ENCODE assay signal across 40 mouse cellular contexts in the genomic region with DNA sequence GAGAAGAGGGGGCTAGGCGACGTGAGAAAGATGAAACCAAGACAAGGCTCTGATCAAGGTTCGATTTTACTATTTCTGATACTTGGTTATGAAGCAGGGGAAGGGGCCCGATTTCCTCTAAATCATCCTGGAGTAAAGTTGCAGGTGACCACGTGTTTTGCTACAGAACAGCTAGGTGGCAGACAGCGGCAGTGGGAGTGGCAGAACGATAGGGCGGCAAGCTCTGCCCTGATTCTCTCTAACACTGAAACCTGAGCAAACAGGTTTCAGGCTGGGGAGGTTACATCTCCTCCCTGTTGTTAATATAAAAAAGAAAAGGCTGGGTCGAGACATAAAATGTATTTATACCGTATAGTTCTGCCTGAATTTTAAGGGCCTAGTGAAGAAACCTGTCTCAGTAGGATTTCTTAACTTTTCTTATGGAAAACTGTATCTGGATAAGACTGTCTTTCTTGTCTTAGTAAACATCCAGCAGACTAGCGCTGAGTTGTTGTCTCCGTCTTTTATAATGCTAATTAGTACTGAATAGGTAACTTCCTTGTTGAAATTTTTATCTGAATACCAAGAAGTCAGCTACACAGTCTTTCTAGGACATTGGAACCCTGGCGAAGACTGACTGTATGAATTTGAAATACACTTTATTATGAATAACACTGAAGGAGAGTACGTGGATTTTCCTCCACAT. TPM values are rescaled to one million over a fixed set of nuclear protein-coding genes. Genes with fewer than 3 reads are reported as not detected.
"Had no signal": no experiment of that assay in that cellular context is flagged by ENCODE, and none has a peak within 500 bp of the region (broad histone marks: within the 10 kb centered on the region; RNA-seq: fewer than 3 reads in every experiment).

No protein-coding gene starts in this region.

- H3K9ac ChIP-seq: heart, embryonic 13.5 days; heart, embryonic 15.5 days; hindbrain, embryonic 13.5 days; hindbrain, embryonic 15.5 days; kidney, embryonic 15.5 days; limb, embryonic 12.5 days; liver, embryonic 13.5 days; liver, embryonic 15.5 days had no signal

- H3K4me3 ChIP-seq: gastrocnemius, adult 2 months; heart, adult 2 months; heart, embryonic 13.5 days; heart, embryonic 15.5 days; hindbrain, embryonic 13.5 days; hindbrain, embryonic 15.5 days; kidney, embryonic 15.5 days; left cerebral cortex, adult 2 months; limb, embryonic 10.5 days; limb, embryonic 12.5 days; liver, embryonic 13.5 days; liver, embryonic 15.5 days had no signal

- H3K36me3 ChIP-seq: heart, embryonic 13.5 days; heart, embryonic 15.5 days; hindbrain, embryonic 13.5 days; hindbrain, embryonic 15.5 days; kidney, embryonic 15.5 days; limb, embryonic 10.5 days; limb, embryonic 12.5 days; liver, embryonic 13.5 days; liver, embryonic 15.5 days had no signal

- H3K27ac ChIP-seq: gastrocnemius, adult 2 months; heart, adult 2 months; heart, embryonic 13.5 days; heart, embryonic 15.5 days; hindbrain, embryonic 13.5 days; hindbrain, embryonic 15.5 days; hindbrain, postnatal 0 days; kidney, embryonic 15.5 days; kidney, postnatal 0 days; left cerebral cortex, adult 2 months; limb, embryonic 10.5 days; limb, embryonic 12.5 days; liver, embryonic 13.5 days; liver, embryonic 15.5 days had no signal

- H3K9me3 ChIP-seq: heart, embryonic 13.5 days; heart, embryonic 15.5 days; hindbrain, embryonic 13.5 days; hindbrain, embryonic 15.5 days; kidney, embryonic 15.5 days; limb, embryonic 10.5 days; liver, embryonic 13.5 days; liver, embryonic 15.5 days had no signal

- DNase-seq: gastrocnemius, adult 2 months; gastrocnemius, postnatal 14 days; gastrocnemius, postnatal 36 days; heart, adult 11 months; heart, adult 2 months; heart, postnatal 14 days; heart, postnatal 36 days; kidney, adult 11 months; kidney, adult 2 months; kidney, adult 9 months; kidney, postnatal 14 days; kidney, postnatal 36 days; liver; liver, embryonic 13.5 days had no signal

- H3K27me3 ChIP-seq: heart, embryonic 13.5 days; heart, embryonic 15.5 days; hindbrain, embryonic 13.5 days; hindbrain, embryonic 15.5 days; kidney, embryonic 15.5 days; limb, embryonic 12.5 days; liver, embryonic 13.5 days; liver, embryonic 15.5 days had no signal

- H3K4me1 ChIP-seq: heart, embryonic 13.5 days; heart, embryonic 15.5 days; hindbrain, embryonic 13.5 days; hindbrain, embryonic 15.5 days; kidney, embryonic 15.5 days; limb, embryonic 10.5 days; limb, embryonic 12.5 days; liver, embryonic 13.5 days; liver, embryonic 15.5 days had no signal

RNA-seq across cellular contexts. Expression of a gene that starts 5.6 kb away (rescaled TPM):
- total RNA-seq: gastrocnemius, adult 2 months; gastrocnemius, postnatal 14 days; gastrocnemius, postnatal 36 days; heart, adult 2 months; heart, postnatal 14 days; heart, postnatal 36 days; hematopoietic stem cell, adult 5-6 weeks; hindbrain, postnatal 0 days; layer of hippocampus, adult 18-20 months; layer of hippocampus, adult 8-10 months; layer of hippocampus, postnatal 10 days; layer of hippocampus, postnatal 25 days; left cerebral cortex, adult 2 months; left cerebral cortex, postnatal 14 days; left cerebral cortex, postnatal 36 days had no signal
- polyA plus RNA-seq: gonadal fat pad, adult 2 months; heart, adult 2 months; heart, embryonic 11.5 days; heart, embryonic 13.5 days; heart, embryonic 15.5 days; heart, postnatal 0 days; hindbrain, embryonic 11.5 days; hindbrain, embryonic 13.5 days; hindbrain, embryonic 15.5 days; hindbrain, postnatal 0 days; intestine, embryonic 14.5 days; kidney, adult 2 months; kidney, embryonic 15.5 days; kidney, postnatal 0 days; large intestine, adult 2 months; limb, embryonic 10.5 days; limb, embryonic 12.5 days; limb, embryonic 14.5 days; liver, embryonic 11.5 days; liver, embryonic 13.5 days; liver, embryonic 15.5 days had no signal

RNA-seq across cellular contexts. Expression of a gene that starts 17.6 kb away (rescaled TPM):
- total RNA-seq: gastrocnemius, adult 2 months; gastrocnemius, postnatal 14 days; gastrocnemius, postnatal 36 days; heart, adult 2 months; heart, postnatal 14 days; heart, postnatal 36 days; hematopoietic stem cell, adult 5-6 weeks; hindbrain, postnatal 0 days; layer of hippocampus, adult 18-20 months; layer of hippocampus, adult 8-10 months; layer of hippocampus, postnatal 10 days; layer of hippocampus, postnatal 25 days; left cerebral cortex, adult 2 months; left cerebral cortex, postnatal 14 days; left cerebral cortex, postnatal 36 days had no signal
- polyA plus RNA-seq: gonadal fat pad, adult 2 months; heart, adult 2 months; heart, embryonic 11.5 days; heart, embryonic 13.5 days; heart, embryonic 15.5 days; heart, postnatal 0 days; hindbrain, embryonic 11.5 days; hindbrain, embryonic 13.5 days; hindbrain, embryonic 15.5 days; hindbrain, postnatal 0 days; intestine, embryonic 14.5 days; kidney, adult 2 months; kidney, embryonic 15.5 days; kidney, postnatal 0 days; large intestine, adult 2 months; limb, embryonic 10.5 days; limb, embryonic 12.5 days; limb, embryonic 14.5 days; liver, embryonic 11.5 days; liver, embryonic 13.5 days; liver, embryonic 15.5 days had no signal

RNA-seq across cellular contexts. Expression of a gene that starts 23.7 kb away (rescaled TPM):
- total RNA-seq: gastrocnemius, adult 2 months; gastrocnemius, postnatal 14 days; gastrocnemius, postnatal 36 days; heart, adult 2 months; heart, postnatal 14 days; heart, postnatal 36 days; hematopoietic stem cell, adult 5-6 weeks; hindbrain, postnatal 0 days; layer of hippocampus, adult 18-20 months; layer of hippocampus, adult 8-10 months; layer of hippocampus, postnatal 10 days; layer of hippocampus, postnatal 25 days; left cerebral cortex, adult 2 months; left cerebral cortex, postnatal 14 days; left cerebral cortex, postnatal 36 days had no signal
- polyA plus RNA-seq: gonadal fat pad, adult 2 months; heart, adult 2 months; heart, embryonic 11.5 days; heart, embryonic 13.5 days; heart, embryonic 15.5 days; heart, postnatal 0 days; hindbrain, embryonic 11.5 days; hindbrain, embryonic 13.5 days; hindbrain, embryonic 15.5 days; hindbrain, postnatal 0 days; intestine, embryonic 14.5 days; kidney, adult 2 months; kidney, embryonic 15.5 days; kidney, postnatal 0 days; large intestine, adult 2 months; limb, embryonic 10.5 days; limb, embryonic 12.5 days; limb, embryonic 14.5 days; liver, embryonic 11.5 days; liver, embryonic 13.5 days; liver, embryonic 15.5 days had no signal

RNA-seq across cellular contexts. Expression of a gene that starts 29.5 kb away (rescaled TPM):
- total RNA-seq: gastrocnemius, adult 2 months; gastrocnemius, postnatal 14 days; gastrocnemius, postnatal 36 days; heart, adult 2 months; heart, postnatal 14 days; heart, postnatal 36 days; hematopoietic stem cell, adult 5-6 weeks; hindbrain, postnatal 0 days; layer of hippocampus, adult 18-20 months; layer of hippocampus, adult 8-10 months; layer of hippocampus, postnatal 10 days; layer of hippocampus, postnatal 25 days; left cerebral cortex, adult 2 months; left cerebral cortex, postnatal 14 days; left cerebral cortex, postnatal 36 days had no signal
- polyA plus RNA-seq: gonadal fat pad, adult 2 months; heart, adult 2 months; heart, embryonic 11.5 days; heart, embryonic 13.5 days; heart, embryonic 15.5 days; heart, postnatal 0 days; hindbrain, embryonic 11.5 days; hindbrain, embryonic 13.5 days; hindbrain, embryonic 15.5 days; hindbrain, postnatal 0 days; intestine, embryonic 14.5 days; kidney, adult 2 months; kidney, embryonic 15.5 days; kidney, postnatal 0 days; large intestine, adult 2 months; limb, embryonic 10.5 days; limb, embryonic 12.5 days; limb, embryonic 14.5 days; liver, embryonic 11.5 days; liver, embryonic 13.5 days; liver, embryonic 15.5 days had no signal

RNA-seq across cellular contexts. Expression of a gene that starts 43.4 kb away (rescaled TPM):
- total RNA-seq: gastrocnemius, adult 2 months; gastrocnemius, postnatal 14 days; gastrocnemius, postnatal 36 days; heart, adult 2 months; heart, postnatal 14 days; heart, postnatal 36 days; hematopoietic stem cell, adult 5-6 weeks; hindbrain, postnatal 0 days; layer of hippocampus, adult 18-20 months; layer of hippocampus, adult 8-10 months; layer of hippocampus, postnatal 10 days; layer of hippocampus, postnatal 25 days; left cerebral cortex, adult 2 months; left cerebral cortex, postnatal 14 days; left cerebral cortex, postnatal 36 days had no signal
- polyA plus RNA-seq: gonadal fat pad, adult 2 months; heart, adult 2 months; heart, embryonic 11.5 days; heart, embryonic 13.5 days; heart, embryonic 15.5 days; heart, postnatal 0 days; hindbrain, embryonic 11.5 days; hindbrain, embryonic 13.5 days; hindbrain, embryonic 15.5 days; hindbrain, postnatal 0 days; intestine, embryonic 14.5 days; kidney, adult 2 months; kidney, embryonic 15.5 days; kidney, postnatal 0 days; large intestine, adult 2 months; limb, embryonic 10.5 days; limb, embryonic 12.5 days; limb, embryonic 14.5 days; liver, embryonic 11.5 days; liver, embryonic 13.5 days; liver, embryonic 15.5 days had no signal
